Mouse (Mus musculus): ENCODE measurements around the gene Hoxa10.

DNA sequence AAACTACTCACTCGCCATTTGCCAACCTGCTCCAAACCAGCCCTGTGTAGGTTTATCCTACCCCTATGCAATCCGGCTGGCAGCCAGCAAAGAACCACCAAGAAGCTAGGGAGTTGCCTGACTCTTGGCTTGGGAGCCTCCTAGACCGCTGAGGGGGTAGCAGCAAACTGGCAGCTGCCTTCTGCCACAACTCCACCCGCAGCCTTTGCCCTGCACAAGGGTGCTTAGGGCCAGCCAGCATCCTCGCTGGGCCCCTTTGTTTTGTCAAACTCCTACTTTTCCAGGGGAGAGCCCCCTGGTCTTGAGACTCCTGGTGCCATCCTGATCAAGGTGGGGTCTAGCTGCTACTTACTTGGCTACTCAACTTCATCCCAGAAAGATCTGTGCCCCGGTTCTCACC is 56.0 kb downstream of the Hoxa10 start:
- TF ChIP-seq CTCF (IDR thresholded peaks at IDR 0.05; ENCODE audit: extremely low read depth, insufficient read depth, insufficient read length, insufficient replicate concordance) (no peak), POLR2A (IDR thresholded peaks at IDR 0.05; ENCODE audit: low read depth, low read length) (no peak)
